ENCODE assay signal across 8 mouse cellular contexts in the genomic region with DNA sequence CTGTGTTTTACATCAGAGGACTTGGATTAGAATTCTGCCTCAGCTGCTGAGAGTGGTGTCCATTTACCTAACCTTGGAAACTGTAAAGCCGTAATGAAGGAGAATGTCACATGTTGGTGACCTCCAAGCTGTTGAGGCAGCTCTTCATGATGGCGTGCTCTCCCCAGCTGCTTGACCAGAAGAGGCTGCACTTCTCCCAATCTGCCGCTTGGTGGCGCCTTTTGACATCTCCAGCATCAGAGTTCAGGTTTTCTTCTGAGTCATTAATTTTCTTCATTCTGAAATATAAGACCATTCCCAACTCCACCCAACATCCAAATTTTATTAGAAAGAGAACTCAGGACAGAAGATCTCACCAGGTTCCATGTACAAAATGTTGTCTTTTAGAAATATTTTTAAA.
A peak's percentile ranks its signal among the peaks of the same experiment; 100 is the strongest.
DNase-seq lines count a peak whose midpoint lies in the region; ATAC-seq and TF ChIP-seq lines count a peak whose summit lies in the region.

No protein-coding gene starts in this region.

- peak; percentile 76 for TF ChIP-seq CTCF in liver, adult 2 months (IDR thresholded peaks at IDR 0.05; ENCODE audit: low read depth, low read length)

- DNase-seq in adrenal gland, postnatal 10 days: peak; percentile 39
- DNase-seq in adrenal gland, adult 8-10 months: no peak
- no peak for DNase-seq in liver, adult 2 months (ENCODE audit: extremely low read depth, low read depth, low spot score)
- DNase-seq in liver, embryonic 11.5 days (ENCODE audit: low spot score): no peak
- peak; percentile 33 for DNase-seq in embryonic facial prominence, embryonic 11.5 days (ENCODE audit: low spot score)
- no peak for DNase-seq in right cerebral cortex, adult 18-20 months

- no peak for TF ChIP-seq POLR2A in liver, adult 2 months (IDR thresholded peaks at IDR 0.05; ENCODE audit: extremely low read depth, insufficient read depth, low read length)

- no peaks in the 10 kb centered on the region for H3K4me1 ChIP-seq in liver, adult 2 months (ENCODE audit: control insufficient read depth, insufficient read depth, low read length)
- H3K4me1 ChIP-seq in liver, embryonic 11.5 days (replicated peaks; ENCODE audit: control insufficient read depth, insufficient read depth, low read length): no peaks in the 10 kb centered on the region
- H3K4me1 ChIP-seq in embryonic facial prominence, embryonic 11.5 days (ENCODE audit: control insufficient read depth, insufficient read depth, low read length): peaks cover 2% of the 10 kb centered on the region; the same call in 1 of the 2 replicates
- no peaks in the 10 kb centered on the region for H3K4me1 ChIP-seq in midbrain, embryonic 15.5 days

- no peak for ATAC-seq in liver, embryonic 11.5 days (replicated peaks; ENCODE audit: low FRiP score)
- no peak for ATAC-seq in embryonic facial prominence, embryonic 11.5 days (replicated peaks; ENCODE audit: insufficient number of reproducible peaks, low FRiP score, low TSS enrichment, low read depth)
- peak; percentile 82 for ATAC-seq in megakaryocyte-erythroid progenitor cell, adult 5-6 weeks (replicated peaks; ENCODE audit: low FRiP score, low TSS enrichment, poor library complexity, severe bottlenecking)
- ATAC-seq in midbrain, embryonic 15.5 days (replicated peaks): no peak

- no peaks in the 10 kb centered on the region for H3K9me3 ChIP-seq in liver, embryonic 11.5 days (ENCODE audit: control insufficient read depth, low read length)
- H3K9me3 ChIP-seq in embryonic facial prominence, embryonic 11.5 days (replicated peaks; ENCODE audit: control insufficient read depth, low read length): no peaks in the 10 kb centered on the region
- no peaks in the 10 kb centered on the region for H3K9me3 ChIP-seq in midbrain, embryonic 15.5 days

- H3K9ac ChIP-seq in liver, adult 2 months (ENCODE audit: low read depth, low read length): no peak overlapping the region
- no peak overlapping the region for H3K9ac ChIP-seq in liver, embryonic 11.5 days (ENCODE audit: low read depth, low read length)
- H3K9ac ChIP-seq in embryonic facial prominence, embryonic 11.5 days (replicated peaks; ENCODE audit: low read length): no peak overlapping the region
- no peak overlapping the region for H3K9ac ChIP-seq in midbrain, embryonic 15.5 days

- no peak overlapping the region for H3K4me3 ChIP-seq in liver, adult 2 months (ENCODE audit: insufficient read depth, low read depth, low read length)
- H3K4me3 ChIP-seq in liver, embryonic 11.5 days (ENCODE audit: low read depth, low read length): no peak overlapping the region
- no peak overlapping the region for H3K4me3 ChIP-seq in embryonic facial prominence, embryonic 11.5 days (ENCODE audit: low read depth, low read length)
- H3K4me3 ChIP-seq in midbrain, embryonic 15.5 days: no peak overlapping the region

- no peak overlapping the region for H3K4me2 ChIP-seq in liver, embryonic 11.5 days
- H3K4me2 ChIP-seq in embryonic facial prominence, embryonic 11.5 days (ENCODE audit: low read depth, low read length): no peak overlapping the region
- no peak overlapping the region for H3K4me2 ChIP-seq in midbrain, embryonic 15.5 days

- WGBS in liver, adult 2 months: 60% methylated on average over 4 of the region's 4 CpGs
- 34% methylated on average over 4 of the region's 4 CpGs for WGBS in liver, embryonic 11.5 days
- 45% methylated on average over 4 of the region's 4 CpGs for WGBS in embryonic facial prominence, embryonic 11.5 days
- 51% methylated on average over 4 of the region's 4 CpGs for WGBS in midbrain, embryonic 15.5 days

- no peak overlapping the region for H3K27ac ChIP-seq in liver, adult 2 months (replicated peaks; ENCODE audit: insufficient read depth, low read depth, low read length)
- H3K27ac ChIP-seq in liver, embryonic 11.5 days (ENCODE audit: low read depth, low read length): no peak overlapping the region
- no peak overlapping the region for H3K27ac ChIP-seq in embryonic facial prominence, embryonic 11.5 days (replicated peaks; ENCODE audit: low read depth, low read length)
- no peak overlapping the region for H3K27ac ChIP-seq in midbrain, embryonic 15.5 days

- no peaks in the 10 kb centered on the region; the same call in 1 of the 2 replicates for H3K36me3 ChIP-seq in liver, adult 2 months (ENCODE audit: control insufficient read depth, insufficient read depth, low read length)
- H3K36me3 ChIP-seq in liver, embryonic 11.5 days (ENCODE audit: control insufficient read depth, insufficient read depth, low read length): no peaks in the 10 kb centered on the region
- no peaks in the 10 kb centered on the region for H3K36me3 ChIP-seq in embryonic facial prominence, embryonic 11.5 days (replicated peaks; ENCODE audit: control insufficient read depth, insufficient read depth, low read depth, low read length)
- peaks cover 5% of the 10 kb centered on the region; the same call in 1 of the 2 replicates for H3K36me3 ChIP-seq in midbrain, embryonic 15.5 days (replicated peaks)

- H3K27me3 ChIP-seq in liver, adult 2 months (ENCODE audit: control insufficient read depth, insufficient read depth, low read length): no peaks in the 10 kb centered on the region
- no peaks in the 10 kb centered on the region for H3K27me3 ChIP-seq in liver, embryonic 11.5 days (replicated peaks; ENCODE audit: control insufficient read depth, insufficient read depth, low read length)
- no peaks in the 10 kb centered on the region for H3K27me3 ChIP-seq in embryonic facial prominence, embryonic 11.5 days (ENCODE audit: control insufficient read depth, insufficient read depth, low read length)
- no peaks in the 10 kb centered on the region for H3K27me3 ChIP-seq in midbrain, embryonic 15.5 days (replicated peaks)

- H3K79me2 ChIP-seq in liver, adult 2 months (ENCODE audit: control insufficient read depth, insufficient read depth, low read length): no peaks in the 10 kb centered on the region

Comparison
In these comparisons a context has a peak if more than half of its experiments do, and no peak if none do; other contexts are left out.
1. DNase-seq: peak in adrenal gland, postnatal 10 days (single experiment) and embryonic facial prominence, embryonic 11.5 days (single experiment); none in adrenal gland, adult 8-10 months (single experiment), liver, adult 2 months (single experiment), liver, embryonic 11.5 days (single experiment) and right cerebral cortex, adult 18-20 months (single experiment).